Mouse (Mus musculus) induced T-regulatory cell, adult 2 months (primary cell): ENCODE measurements around the gene Usp35.

Source experiments
- DNase-seq: peaks from one replicate; pipeline ENCODE4 v3.0.0-alpha.2; 2012; ENCODE audit warnings: low read depth

Usp35 gene

DNA sequence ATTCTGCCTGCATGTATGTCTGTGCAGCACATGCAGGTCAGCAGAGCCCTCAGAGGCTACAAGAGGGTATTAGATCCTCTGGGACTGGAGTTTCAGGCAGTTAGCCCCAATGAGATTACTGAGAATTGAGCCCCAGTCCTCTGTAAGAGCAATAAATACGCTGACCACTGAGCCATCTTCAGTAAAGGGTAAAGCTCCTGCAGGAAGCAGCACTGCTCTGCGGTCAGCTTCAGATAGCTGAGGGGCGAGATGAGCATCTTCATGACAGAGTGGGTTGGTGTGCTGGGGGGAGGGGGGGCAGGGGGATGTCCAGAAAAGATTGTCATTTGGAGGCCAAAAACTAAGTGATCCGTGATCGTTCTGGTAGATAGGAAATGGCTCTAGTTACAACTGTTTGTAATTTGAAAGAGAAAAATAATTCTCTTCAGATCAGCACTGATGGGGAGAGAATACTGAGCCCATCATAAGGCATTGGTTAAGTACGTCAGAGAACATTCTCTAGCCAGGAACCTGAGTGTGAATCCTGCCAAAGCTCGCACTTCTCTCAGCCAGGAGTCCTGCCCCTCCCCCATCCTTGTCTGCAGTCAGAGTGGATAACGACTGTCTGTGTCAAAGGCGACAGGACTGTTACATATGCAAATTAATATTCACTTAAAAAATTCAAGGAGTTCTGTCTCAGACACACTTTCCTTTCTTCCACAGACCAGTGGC, 14.4 kb upstream of the Usp35 start:
- no peak for DNase-seq

DNA sequence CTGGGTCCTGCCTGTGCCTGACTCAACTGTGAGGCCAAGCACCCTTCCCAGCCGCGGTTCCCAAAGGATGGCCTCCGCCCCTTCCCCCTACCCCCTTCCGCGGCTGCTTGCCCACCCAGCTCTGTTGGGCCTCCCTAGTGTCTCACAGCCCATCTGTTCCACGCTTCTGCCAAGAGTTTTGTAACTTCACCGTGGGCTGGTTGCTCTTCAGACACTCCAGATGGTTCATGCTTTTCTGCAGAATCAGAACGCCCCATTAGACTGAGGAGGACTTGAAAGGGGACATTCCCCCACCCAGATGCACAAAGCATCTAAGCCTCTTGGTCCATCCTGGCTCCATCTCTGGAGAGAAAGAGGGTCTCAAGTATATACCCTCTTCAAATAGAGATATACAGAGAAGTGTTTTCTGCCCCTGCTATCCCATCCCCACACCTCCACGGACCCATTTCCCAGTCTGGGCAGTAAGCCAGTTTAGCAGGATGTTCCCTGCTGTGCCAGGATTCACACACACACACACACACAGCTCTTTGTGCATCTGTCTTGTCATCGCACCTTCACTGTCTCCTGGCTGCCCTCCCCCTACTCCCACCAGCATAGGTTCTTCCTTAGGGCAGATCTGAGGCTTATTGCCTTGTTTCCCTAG, 13.5 kb upstream of the Usp35 start:
- DNase-seq = no peak

DNA sequence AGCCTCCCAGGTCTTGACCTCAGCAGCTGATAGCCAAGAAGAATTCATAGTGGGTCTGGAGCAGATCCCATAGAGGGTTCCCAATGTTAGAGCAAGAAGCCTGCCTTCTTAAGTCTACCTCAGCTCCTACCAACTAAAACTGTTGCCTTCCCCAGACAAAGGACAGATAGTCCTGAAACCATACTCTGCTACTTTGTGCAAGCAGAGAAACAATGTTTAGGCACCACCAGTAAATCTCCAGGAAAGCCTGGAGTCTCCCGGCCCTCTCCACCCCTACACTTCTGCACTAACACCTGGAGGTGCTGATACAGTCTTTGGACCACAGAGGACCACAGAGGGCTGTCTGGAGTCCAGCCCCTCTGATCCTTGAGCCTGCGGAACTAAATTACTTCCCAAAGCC, 12.8 kb upstream of the Usp35 start:
- no peak for DNase-seq

DNA sequence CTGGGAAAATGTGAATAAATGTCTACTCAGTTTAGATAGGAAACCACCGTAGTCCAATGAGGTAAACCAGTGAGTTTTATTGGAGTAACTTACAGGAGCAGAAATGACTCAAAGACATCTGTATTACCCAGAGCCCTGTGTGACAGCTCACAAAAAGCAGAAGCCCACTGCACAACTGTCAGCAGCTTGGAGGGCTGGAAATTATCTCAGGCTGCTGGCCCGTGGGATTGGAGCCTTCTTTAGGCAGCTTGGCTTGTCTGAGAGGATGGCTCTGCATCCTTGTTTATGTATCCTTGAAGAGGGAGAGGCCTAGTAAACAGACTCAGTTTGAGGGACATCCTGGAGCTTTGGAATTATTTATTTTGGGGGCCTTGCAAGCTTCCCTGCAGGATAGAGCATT, 11.1 kb upstream of the Usp35 start:
- no peak for DNase-seq

DNA sequence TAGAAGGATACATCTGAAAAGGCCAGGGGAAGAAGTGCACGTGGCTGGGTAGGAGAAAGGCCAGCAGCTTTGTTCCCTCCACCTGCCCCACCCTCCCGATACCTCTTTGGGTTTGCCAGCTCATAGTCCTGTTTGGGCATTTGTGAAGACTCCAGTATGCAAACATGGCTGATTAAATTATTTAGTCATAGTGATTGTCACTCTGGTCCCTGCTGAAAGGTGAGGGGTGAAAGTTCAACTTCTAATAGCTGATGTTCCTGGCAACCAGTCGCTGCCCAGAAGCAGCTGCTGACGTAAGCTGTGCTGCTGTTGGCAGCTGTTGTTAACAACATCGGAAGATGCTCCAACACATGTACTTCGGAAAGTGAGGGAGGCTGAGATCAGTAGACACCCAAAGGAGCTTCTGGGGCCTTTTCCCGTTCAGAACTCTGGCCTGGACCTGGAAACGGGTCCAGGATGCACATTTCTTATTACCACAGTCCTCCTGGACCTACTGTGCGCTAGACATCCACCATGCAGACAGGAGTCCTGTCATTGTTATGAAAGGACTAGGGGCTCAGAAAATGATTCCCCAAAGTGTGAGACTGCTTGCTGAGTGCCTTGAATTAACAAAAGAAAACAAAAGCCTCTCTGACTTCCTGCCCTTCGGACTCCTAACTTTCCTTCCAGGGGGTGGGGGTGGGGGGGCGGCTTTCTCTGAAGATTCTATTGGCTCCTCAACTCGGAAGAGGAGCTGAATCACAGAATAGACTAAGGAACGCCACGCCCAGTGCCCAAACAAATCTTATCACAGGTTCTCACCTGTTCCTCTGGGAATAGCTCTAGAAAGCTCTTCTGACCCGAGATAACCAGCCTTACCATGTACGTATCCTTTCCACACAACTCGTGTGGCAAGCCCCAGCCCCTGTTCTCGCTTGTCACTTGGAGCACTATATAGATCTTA, 9.4 kb upstream of the Usp35 start:
- no peak for DNase-seq

DNA sequence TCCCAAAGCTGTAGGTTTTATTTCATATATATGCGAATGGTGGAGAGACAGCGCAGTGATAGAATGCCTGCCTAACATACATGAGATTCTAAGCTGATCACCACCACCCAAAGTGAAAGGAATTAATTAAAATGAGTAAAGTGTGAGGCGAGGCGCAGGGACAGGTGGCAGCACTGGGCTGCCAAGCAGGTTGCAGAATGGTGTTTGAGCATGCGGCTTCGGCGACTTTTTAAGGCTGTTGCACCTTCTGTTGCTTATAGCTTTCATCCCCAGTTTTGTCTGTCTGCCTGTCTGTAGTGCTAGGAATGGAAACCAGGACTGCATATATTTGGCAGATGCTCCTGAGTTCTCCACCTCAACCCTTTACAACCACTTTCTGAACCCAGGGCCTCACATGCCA, 7.8 kb upstream of the Usp35 start:
- DNase-seq = no peak

DNA sequence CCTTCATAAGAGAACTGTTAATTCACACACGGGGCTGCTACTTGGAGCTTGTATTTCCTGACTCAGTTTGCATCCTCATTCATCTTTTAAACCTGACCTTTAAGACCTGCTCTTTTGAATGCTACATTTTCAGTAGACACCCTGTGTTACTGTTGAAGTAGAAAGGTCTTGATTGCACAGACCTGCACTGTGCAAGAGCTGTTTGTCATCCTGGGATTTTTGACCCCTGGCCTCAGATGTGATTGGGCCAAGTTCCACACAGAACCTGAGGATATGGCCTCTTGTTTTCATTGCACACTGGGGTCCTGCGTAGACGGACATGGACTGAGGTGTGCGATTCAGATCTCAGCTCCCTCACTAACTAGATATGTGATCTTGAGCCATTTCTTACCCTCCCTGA, 6.8 kb upstream of the Usp35 start:
- no peak for DNase-seq

DNA sequence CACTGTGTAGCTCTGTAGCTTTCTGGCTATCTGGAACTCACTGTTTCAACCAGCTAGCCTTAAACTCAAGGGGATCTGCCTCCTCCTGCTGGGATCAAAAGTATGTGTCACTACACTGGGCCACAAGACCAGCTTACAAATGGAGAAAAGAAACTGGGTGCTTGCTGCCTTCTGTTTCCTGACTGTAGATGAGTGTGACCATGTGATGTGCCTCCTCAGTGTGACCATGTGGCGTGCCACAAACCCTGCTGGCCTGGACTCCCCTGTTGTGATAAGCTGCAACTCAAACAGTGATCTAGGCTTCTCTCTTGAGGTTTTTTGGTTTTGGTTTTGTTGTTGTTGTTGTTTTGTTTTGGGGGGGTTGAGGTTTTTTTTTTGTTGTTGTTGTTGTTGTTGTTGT, 4.9 kb upstream of the Usp35 start:
- peak; percentile 34 for DNase-seq

DNA sequence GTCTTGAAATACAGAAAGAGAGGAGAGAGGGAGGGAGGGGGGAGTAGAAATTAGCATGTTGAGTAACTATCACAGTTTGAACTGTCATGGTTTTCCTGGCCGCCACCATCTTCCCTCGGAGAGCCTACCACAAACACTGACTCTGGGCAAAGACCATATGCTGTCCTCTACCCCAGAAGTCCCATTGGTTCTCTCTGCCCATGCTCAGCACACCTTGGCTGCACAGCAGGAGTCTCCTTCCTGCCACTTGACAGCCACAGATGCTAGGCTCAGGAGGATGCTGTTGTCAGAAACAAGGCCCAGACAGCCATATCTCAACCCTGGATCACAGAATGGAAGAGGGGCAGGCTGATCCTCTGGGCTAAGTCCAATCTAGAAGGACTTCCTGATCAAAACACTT, 2.6 kb upstream of the Usp35 start:
- DNase-seq = no peak

DNA sequence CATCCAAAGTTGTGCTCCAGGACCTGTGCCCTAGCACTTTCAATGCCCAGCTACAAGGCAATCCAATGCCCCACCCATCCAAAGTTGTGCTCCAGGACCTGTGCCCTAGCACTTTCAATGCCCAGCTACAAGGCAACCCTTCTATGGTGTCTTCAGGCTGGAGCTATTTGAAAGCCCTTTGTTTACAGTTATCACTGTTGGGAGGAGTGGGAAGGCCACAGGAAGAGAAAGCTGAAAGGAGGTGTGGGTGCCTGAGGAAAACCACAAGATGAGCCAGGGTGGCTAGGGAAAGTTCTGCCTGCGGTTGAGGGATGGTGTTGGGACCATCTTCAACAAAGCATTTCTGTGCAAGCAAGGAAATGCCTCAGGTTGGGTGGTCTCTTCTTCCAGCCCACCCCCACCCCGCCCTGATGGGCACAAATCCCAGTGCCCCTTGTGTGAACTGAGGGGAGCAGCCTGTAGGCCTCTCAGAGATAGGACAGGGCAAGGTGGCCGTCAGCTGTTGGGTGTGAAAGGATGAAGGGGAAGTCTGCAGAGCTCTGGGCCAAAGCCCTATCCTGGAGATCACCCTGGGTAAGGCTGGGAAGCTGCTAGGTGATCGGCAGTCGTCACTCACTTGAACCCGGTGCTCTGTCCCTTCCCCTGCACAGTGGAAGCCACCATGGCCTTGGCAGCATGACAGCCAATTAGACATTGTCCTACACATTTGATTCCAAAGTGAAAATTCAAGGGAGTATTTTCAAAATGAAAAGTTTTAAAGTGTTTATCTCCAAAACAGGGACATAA, 1.5 kb upstream of the Usp35 start:
- peak; percentile 40 for DNase-seq

DNA sequence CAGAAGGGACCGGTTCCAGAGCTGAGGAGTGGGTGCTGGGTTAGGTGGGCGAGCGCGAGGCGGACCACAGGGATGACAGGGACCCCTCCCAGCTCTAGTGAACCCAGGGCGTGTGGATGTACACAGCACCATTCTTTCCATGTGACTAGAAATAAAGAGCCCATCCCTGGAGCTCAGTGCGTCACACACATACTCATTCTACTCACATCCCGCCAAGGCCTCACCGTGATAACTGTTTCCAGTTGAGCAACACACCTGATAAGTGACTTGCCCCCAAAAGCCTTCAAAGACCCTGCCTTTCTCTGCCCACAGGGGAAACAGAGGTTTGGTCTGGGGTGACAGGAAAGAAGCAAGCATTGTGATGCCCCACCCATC, 834 bp upstream of the Usp35 start:
- no peak for DNase-seq

DNA sequence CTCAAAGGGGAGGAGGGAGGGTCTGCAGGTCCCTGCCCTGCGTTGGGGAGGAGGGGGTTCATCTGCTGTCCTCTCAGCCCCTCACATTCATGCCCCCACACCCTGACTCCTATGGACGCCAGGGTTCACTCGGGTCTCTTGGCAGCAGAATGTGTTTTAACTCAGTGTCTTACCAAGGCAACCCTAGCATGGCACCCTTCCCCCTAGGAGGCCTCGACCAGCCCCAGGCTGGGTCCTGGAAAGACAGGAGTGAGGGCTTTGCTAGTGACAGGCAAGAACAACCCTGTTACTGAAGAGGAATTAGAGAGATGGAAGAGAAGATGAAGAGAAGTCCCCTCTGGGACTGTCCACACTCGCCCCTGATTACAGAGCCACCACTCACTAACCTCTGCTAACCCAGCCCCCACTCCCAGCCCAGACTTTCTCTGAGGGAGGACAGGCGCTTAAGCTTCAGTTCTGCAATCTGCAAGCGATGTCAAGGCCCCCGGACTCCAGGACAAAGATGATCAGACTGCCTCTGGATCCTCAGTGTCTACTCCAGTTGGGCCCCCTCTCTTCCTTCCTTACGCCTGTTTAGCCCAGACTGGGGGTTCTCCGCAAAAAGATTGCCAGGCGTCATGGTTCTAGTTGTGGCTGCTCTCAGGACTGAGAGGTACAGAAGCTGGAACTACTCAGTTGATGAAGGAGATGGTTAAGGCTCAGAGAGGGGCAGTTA, 732 bp downstream of the Usp35 start:
- no peak for DNase-seq

DNA sequence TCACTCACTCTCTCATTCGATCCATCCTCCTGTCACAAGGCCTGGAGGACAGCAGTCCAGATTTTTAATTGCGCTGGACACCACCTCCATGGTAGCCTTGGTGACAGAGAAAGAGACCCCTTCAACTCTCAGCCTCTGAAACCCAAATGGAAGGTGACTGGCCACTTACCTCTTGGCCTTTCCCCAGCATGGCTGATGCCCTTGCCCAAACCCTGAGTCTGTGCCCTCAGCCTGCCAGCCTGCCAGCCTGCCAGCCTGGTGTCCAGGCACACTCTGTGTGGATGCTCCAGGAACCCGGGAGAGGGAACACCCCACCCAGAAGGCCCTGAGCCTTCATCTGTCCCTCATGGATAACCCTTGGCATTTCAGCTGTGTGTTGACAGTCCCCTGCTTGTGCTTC, 2.1 kb downstream of the Usp35 start:
- DNase-seq = no peak

DNA sequence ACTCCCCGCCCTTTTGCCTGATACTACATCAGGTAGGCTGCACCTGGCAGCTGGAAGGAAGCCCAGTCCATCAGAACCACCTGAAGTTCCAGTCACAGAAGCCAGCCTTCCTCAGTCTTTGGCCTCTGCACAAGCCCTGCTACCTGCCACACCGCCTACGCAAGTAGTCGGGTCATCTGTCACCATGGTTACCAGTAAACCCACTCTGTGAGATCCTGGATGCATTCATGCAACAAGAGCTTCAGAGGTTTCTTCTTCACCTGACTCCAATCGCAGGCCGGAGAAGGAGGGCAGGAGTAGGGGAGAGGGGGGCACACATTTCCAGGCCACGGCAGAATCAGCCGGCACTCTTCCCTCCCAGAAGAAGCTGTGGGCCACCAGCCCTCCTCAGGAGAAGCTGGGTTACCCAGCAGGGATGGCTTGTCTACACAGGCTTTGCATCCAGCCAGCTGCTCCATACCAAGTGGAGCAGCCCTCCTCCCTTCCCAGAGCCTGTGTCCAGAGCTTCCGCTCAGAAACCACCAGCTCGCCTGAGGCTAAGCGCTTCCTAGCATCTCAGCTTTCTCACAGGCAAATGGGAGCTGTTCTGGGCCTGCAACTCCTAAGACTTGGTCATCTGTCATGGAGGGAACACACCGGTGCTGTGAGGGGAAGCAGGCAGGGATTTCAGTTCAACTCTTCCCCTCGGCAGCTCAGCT, 2.8 kb downstream of the Usp35 start:
- DNase-seq = no peak

DNA sequence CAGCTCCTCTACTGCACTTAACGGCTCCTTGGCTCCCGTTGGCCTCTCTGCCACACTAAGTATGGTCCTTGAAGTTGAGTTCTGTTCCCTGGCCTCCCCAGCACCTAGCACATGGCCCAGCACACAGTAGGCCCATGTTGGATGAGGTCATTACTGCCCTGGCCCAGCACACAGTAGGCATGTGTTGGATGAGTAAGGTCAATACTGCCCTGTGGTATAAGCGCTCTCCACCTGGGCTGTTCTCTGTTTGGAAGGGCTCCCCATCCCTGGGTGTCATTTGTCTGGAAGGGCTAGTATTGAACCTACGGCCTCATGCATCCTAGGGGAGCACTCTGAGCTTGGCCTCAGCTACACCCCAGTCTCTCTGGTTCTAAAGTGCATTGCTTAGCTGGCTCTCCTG, 4.4 kb downstream of the Usp35 start:
- no peak for DNase-seq

DNA sequence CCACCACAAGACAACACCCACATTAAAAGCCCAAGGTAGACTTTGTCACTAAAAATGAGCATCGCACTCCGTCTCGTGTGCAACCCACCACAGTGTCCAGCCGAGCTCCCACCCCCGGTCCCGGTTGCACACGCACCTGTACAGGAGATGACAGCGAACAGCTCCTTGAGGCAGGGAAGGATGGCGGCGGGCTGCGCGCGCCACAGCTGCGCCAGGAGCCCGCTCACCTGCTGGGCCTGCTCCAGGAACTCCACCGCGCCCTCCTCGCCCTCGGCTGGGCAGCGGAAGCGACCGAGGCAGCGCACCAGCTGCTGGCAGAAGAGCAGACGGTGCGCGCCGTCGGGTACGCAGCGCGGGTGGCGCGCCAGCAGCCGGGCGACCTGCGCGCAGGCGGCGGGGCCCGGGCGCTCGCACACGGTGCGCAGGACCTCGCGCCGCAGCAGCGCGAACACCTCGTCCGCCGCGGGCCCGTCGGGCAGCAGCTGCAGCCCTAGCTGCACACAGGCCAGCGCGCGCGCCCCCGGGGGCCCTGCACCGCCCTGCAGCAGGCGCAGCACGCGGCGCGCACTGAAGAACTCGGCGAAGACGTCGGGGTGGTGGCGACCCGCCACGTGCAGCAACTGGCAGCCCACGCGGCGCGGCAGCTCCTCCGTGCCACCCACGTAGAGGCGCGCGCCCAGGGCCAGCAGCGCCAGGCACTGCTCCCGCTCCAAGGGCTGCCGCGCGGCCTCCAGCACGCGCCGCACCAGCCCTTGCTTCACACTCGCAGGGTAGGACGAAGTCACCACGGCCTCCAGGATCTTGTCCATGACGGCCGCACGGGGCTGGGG, 6.4 kb downstream of the Usp35 start:
- DNase-seq = no peak

DNA sequence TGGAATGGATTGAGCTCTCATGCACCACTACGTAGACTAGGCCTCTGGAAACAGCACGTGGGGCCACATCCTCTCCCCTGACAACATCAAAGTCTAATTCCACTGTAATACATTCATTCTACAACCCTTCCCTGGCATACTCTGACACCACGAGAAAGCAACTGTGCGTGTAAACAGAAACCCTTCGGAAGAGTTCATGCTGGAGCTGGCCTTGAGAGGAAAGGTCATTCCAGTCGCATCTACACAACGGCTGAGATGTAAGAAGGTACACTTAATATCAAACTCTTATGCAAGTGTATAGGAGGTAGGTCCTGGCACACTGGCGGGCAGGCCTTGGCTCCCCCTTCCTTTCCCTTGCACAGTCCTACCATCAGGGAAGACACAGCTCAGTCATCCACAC, 7.5 kb downstream of the Usp35 start:
- DNase-seq = no peak

DNA sequence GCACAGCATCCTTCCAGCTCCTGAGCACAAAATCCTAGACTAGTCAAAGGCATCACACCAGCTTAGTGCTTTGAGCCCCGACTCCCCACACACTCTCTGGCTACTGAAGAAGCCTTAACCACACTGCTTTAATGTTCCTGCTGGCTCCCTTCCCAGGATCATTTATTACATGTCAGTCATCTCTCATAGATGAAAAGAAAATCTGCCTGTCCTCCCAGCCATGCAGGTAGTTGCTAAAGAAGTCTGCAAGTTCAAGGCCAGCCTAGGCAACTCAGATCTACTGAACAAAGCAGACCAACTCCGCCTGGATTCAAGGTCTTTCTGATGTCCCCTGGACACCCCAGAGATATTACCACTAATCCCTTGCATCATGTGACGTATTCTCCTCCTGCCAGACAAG, 14.1 kb downstream of the Usp35 start:
- DNase-seq = no peak

DNA sequence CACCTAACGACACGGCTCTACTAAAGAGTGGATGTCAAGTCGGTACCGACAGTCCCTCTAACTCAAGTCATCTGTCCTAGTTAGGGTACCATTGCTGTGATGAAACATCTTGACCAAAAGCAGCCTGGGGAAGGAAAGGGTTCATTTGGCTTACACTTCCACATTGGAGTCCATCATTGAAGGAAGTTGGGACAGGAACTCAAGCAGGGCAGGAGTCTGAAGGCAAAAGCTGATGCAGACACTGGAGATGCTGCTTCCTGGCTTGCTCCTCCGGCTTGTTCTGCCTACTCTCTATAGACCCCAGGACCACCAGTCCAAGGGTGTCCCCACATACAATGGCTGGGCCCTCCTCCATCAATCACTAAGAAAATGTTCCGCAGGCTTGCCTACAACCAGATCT, 16.2 kb downstream of the Usp35 start:
- DNase-seq = no peak

DNA sequence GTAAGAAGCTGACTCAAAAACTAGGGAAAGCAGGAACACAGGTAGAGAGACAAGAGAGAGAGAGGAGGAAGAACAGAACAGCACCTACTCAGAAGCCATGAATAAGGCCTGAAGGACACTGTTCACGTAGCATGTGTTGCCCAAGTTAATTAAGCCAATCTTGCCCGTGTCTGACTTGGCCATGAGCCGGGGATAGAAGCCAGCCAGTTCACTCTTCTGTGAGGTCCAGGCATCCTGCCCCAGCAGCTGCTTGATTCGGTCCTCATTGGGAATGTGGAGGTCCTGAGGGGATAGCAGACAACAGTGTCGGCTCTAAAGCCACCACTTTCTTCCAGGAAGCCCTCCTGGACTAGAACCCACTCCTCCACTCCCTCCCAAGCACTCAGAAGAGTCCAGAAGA, 17.2 kb downstream of the Usp35 start:
- DNase-seq = no peak
